ENCODE assay signal across 8 mouse cellular contexts in genomic region chr3:116712436-116712881, GRCm38 (mm10). TPM values are rescaled to one million over a fixed set of nuclear protein-coding genes. Genes with fewer than 3 reads are reported as not detected.
DNase-seq lines count a peak whose midpoint lies in the region; ATAC-seq and TF ChIP-seq lines count a peak whose summit lies in the region.

TSS of gene Slc35a3 (minus strand) at chr3:116712831.

- DNase-seq in kidney, adult 8-10 months: peak; percentile 80 to 81
- DNase-seq in kidney, postnatal 10 days: no peak
- peak; percentile 34 for DNase-seq in NIH3T3 (ENCODE audit: low read depth)
- DNase-seq in gastrocnemius, adult 8-10 months (ENCODE audit: low spot score in 2 of 2): no peak

- peaks cover 14% of the 10 kb centered on the region for H3K4me1 ChIP-seq in hindbrain, embryonic 15.5 days (replicated peaks)
- peaks cover 16% of the 10 kb centered on the region for H3K4me1 ChIP-seq in limb, embryonic 13.5 days
- H3K4me1 ChIP-seq in olfactory bulb, adult 2 months (ENCODE audit: control insufficient read depth, insufficient read depth, low read length): peaks cover 6% of the 10 kb centered on the region

- WGBS in hindbrain, embryonic 15.5 days: 3% methylated on average over 8 of the region's 8 CpGs
- 2% methylated on average over 8 of the region's 8 CpGs for WGBS in limb, embryonic 13.5 days
- 2% methylated on average over 8 of the region's 8 CpGs for WGBS in olfactory bulb, adult 2 months

- H3K27ac ChIP-seq in hindbrain, embryonic 15.5 days (replicated peaks): peak within 1 kb of the TSS; percentile 72
- H3K27ac ChIP-seq in limb, embryonic 13.5 days: peak within 1 kb of the TSS; percentile 85
- H3K27ac ChIP-seq in olfactory bulb, adult 2 months (ENCODE audit: insufficient read depth, low read depth, low read length): no peak within 1 kb of the TSS

- H3K27me3 ChIP-seq in hindbrain, embryonic 15.5 days: peaks cover 5% of the 10 kb centered on the region; the same call in 1 of the 2 replicates
- H3K27me3 ChIP-seq in limb, embryonic 13.5 days: 0 out of 2 replicates have a peak, but pooled peaks cover 4% of the 10 kb centered on the region

- H3K9me3 ChIP-seq in hindbrain, embryonic 15.5 days: no peaks in the 10 kb centered on the region
- H3K9me3 ChIP-seq in limb, embryonic 13.5 days: no peaks in the 10 kb centered on the region

- H3K36me3 ChIP-seq in hindbrain, embryonic 15.5 days: no peaks in the 10 kb centered on the region
- H3K36me3 ChIP-seq in limb, embryonic 13.5 days: peaks cover 5% of the 10 kb centered on the region; the same call in 1 of the 2 replicates

- ATAC-seq in erythroid progenitor cell, adult 5-6 weeks (replicated peaks; ENCODE audit: low FRiP score, poor library complexity, severe bottlenecking): peak; percentile 36; the same call in 1 of the 2 replicates
- ATAC-seq in hindbrain, embryonic 15.5 days (ENCODE audit: low FRiP score, low read depth): 0 out of 2 replicates have a peak, but pooled peaks have one; percentile 21
- no peak for ATAC-seq in limb, embryonic 13.5 days (ENCODE audit: low FRiP score, low read depth)

- peak within 1 kb of the TSS; percentile 89 for H3K9ac ChIP-seq in hindbrain, embryonic 15.5 days
- H3K9ac ChIP-seq in limb, embryonic 13.5 days: peak within 1 kb of the TSS; percentile 93

- no peak for TF ChIP-seq POLR2A in olfactory bulb, adult 2 months (IDR thresholded peaks at IDR 0.05; ENCODE audit: insufficient read depth, low read depth, low read length)

- peak within 1 kb of the TSS; percentile 89 for H3K4me2 ChIP-seq in hindbrain, embryonic 15.5 days
- peak within 1 kb of the TSS; percentile 78 for H3K4me2 ChIP-seq in limb, embryonic 13.5 days (replicated peaks)

- H3K4me3 ChIP-seq in hindbrain, embryonic 15.5 days: peak within 1 kb of the TSS; percentile 91
- H3K4me3 ChIP-seq in limb, embryonic 13.5 days: peak within 1 kb of the TSS; percentile 89
- peak within 1 kb of the TSS; percentile 74 for H3K4me3 ChIP-seq in olfactory bulb, adult 2 months (ENCODE audit: insufficient read depth, low read depth, low read length)

- TF ChIP-seq CTCF in olfactory bulb, adult 2 months (IDR thresholded peaks at IDR 0.05; ENCODE audit: insufficient read depth, low read depth, low read length): no peak

RNA-seq across cellular contexts. Expression of gene Slc35a3, which starts in this region (rescaled TPM):
- 15.9 and 19.8 TPM in 2 replicates for total RNA-seq in erythroid progenitor cell, adult 5-6 weeks (2015; ENCODE audit: low replicate concordance)
- 28.3 and 37.6 TPM in 2 replicates for total RNA-seq in erythroid progenitor cell, adult 5-6 weeks (2017; ENCODE audit: low replicate concordance)
- 8.0 and 8.7 TPM in 2 replicates for polyA plus RNA-seq in hindbrain, embryonic 15.5 days (2015; fragmentation: Nextera tagmentation; extraction: Ambion mirVana)
- 9.9 and 11.9 TPM in 2 replicates for polyA plus RNA-seq in limb, embryonic 13.5 days (2015; fragmentation: Nextera tagmentation; extraction: Ambion mirVana)
- polyA plus RNA-seq in olfactory bulb, adult 2 months (2012; ENCODE audit: insufficient read depth, insufficient read length, low replicate concordance, missing spikeins): not detected in 2 replicates
- 1 to 10 TPM; 5.0 to 7.6 (median 5.9) TPM for total RNA-seq in gastrocnemius, adult 8-10 months (2022)

Comparison
In these comparisons a context has a peak if more than half of its experiments do, and no peak if none do; other contexts are left out.
1. DNase-seq: peak in kidney, adult 8-10 months (2 of 2) and NIH3T3 (single experiment); none in kidney, postnatal 10 days (single experiment) and gastrocnemius, adult 8-10 months (0 of 2).
2. Peak in every context shown above with its lines, with median percentiles within 50 percentile points of each other: H3K4me3 ChIP-seq.